Mouse (Mus musculus) lung, postnatal 4 days (tissue): ENCODE data around the gene Pacsin1.
"Not testable (repeated sequence)": the region's sequence is repeated elsewhere in the genome, so short reads cannot be mapped to it uniquely, and the experiment has no call there.

Experiments
- DNase-seq, 2 experiments: peaks; one replicate each; pipeline ENCODE4 v3.0.0; 2021

Pacsin1 gene

GRCm38 (mm10) chr17:27655089-27656010, at the start of gene Pacsin1:
Pacsin1 (plus strand) TSS chr17:27655509.
- peak in 1 of 2 experiments; percentile 27 for DNase-seq

DNA sequence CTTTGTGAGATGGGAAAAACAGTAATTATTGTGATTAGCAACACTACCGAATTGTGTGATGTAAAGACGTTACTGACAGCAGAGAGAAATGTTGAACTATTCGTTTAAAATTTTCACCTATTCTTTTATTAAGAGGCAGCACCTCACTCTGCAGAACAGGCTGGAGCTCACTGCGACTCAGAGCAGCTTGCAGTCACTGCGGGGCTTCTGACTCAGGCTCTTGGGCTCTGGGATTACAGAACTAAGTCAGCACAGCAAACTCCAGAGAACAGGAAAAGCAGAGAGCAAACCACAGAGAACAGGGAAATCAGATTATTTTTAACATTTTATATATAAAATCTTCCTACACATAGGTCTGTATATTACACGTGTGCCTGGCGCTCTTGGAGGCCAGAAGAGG, 45.7 kb upstream of the Pacsin1 start:
- no peak for DNase-seq

DNA sequence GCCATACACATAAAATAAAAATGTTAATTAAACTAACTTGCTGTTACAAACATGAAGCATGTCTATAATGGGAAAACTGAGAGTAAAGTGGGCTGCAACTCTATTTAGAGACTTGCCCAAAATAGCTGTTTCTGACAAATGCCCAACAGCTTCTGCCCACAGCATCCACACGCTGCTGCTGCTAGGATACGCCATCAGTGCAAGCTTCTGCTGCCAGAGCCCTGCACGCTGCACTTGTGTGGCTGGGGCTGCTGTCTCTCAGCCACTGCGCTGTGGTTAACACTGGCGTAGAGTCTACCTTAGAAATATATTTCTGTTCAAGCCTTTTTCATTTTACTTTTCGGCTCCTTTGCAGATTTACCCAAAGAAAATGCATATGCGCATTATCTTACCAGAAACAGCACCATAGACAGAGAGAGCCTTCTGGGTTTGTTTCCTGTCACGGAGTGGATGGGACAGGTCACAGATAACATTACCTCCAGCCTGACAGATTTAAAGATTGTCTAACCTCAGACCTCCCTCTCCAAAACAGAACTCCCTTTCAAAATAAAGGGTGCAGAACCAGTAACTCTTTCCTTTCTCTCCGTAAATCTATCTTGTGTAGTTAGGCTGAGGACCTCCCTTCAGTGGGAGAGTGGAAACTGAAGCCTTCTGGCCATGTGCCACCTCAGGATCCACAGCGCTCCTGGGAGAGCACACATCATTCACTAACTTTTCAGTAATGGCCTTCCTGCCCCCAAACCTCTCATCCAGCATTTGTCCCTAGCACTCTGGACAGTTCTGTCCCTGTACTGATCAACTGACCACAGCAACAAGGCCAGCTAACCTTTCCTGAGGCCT, 44.4 kb upstream of the Pacsin1 start:
- DNase-seq = no peak

- no peak for DNase-seq
Measured at GRCm38 (mm10) chr17:27611519-27611884, 43.8 kb upstream of the Pacsin1 start.

DNA sequence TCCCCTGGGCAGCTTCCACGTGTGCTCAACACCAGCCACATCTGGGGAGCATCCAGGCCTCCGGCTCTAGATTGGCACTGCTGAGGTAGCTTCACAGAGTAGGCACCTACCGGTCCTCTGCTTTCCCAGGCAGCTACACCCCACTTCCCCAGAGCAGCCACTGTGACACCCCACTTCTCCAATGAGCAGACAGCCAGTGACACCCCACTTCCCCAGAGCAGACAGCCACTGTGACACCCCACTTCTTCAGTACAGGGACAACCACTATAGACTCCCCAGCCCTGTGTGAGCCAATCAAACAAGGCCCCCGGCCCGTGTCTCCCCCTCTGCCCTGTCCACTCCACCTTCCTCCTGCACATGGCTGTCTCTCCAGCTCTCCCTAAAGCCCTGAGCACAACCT, 43.3 kb upstream of the Pacsin1 start:
- no peak for DNase-seq

- DNase-seq = no peak
Measured at GRCm38 (mm10) chr17:27613016-27613415, 42.3 kb upstream of the Pacsin1 start.

- DNase-seq = no peak
Measured at GRCm38 (mm10) chr17:27615388-27615787, 39.9 kb upstream of the Pacsin1 start.

GRCm38 (mm10) chr17:27621161-27621560, 34.1 kb upstream of the Pacsin1 start:
- DNase-seq = no peak

DNA sequence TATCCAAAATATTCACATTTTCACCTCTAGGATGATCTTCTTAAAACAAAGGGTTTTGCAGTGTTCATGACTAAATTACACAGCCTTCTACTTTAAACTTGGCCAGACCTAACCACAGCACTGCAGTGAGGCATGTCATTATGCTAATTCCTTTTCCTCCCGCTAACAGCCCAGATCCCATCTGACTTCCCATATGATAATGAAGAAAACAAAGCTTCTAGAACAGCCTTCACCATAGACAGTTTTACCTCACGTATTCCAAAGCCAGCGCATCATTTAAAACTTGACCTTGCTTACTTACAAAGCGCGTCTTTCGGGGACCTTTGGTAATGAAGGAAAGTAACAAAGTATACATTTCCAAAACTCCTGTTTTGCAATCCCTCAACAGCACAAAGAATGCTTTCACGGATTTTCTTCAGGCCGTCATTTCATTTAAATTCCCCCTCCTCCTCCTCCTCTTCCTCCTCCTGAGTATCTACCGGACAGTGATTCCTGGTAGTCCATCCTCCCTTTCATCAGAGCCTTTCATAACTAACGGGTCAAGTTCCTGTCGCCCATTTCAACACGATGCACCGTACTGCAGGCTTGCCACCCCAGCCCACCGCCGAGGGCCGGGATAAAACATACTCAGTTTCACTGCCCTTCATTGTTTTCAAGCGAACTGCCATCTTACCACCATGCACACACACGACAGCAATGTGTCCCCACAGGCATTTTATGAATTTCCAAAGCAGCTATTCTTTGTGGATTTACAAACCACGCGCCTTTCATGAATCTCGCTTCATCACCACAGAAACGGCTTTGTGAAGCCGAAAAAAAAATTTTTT, 33.4 kb upstream of the Pacsin1 start:
- DNase-seq = peak in 1 of 2 experiments; percentile 37

GRCm38 (mm10) chr17:27622611-27623359, 32.5 kb upstream of the Pacsin1 start:
- DNase-seq = peak; percentile 54 to 60

- DNase-seq = peak; percentile 93 to 95
Measured at GRCm38 (mm10) chr17:27623360-27624326, 31.7 kb upstream of the Pacsin1 start, which contains the start of gene Nudt3. Nudt3 (minus strand) TSS chr17:27623495.

DNA sequence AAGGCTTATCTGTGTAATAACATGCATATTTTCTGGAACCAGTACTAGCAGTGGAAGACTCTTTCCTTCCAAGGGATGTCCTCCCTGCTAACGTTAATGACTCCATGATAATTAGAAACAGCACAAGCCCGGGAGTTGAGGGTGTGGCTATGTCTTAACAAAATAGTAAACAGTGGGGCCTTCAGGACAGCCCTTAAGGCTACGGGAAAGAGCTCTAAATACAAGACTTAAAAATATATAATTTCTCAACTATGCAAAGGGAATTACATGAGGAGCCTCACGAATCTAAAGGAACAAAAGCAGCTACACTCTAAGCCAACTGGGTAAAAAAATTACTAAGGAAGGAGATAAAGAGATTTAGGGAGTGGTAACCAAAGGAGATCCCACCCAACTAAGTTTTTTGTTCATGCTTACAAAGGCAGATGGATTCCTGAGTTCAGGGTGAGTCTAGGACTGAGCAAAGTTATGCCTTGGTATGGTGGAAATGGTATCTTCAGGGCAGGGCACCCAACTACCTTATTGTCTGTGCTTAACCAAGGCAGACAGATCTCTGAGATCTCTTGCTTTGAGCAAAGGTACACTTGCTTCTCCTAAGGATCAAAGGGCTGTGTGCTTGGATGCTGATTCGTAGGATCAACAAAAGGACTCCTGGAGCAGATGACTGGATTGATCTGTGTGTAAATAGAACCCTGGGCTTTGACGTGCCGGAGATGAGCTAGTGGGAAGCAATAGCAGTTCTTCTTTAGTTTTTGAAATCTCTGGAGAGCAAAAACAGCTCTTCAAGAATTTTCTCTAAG, 29.7 kb upstream of the Pacsin1 start:
- DNase-seq = no peak

GRCm38 (mm10) chr17:27626681-27627080, 28.6 kb upstream of the Pacsin1 start:
- no peak for DNase-seq

DNA sequence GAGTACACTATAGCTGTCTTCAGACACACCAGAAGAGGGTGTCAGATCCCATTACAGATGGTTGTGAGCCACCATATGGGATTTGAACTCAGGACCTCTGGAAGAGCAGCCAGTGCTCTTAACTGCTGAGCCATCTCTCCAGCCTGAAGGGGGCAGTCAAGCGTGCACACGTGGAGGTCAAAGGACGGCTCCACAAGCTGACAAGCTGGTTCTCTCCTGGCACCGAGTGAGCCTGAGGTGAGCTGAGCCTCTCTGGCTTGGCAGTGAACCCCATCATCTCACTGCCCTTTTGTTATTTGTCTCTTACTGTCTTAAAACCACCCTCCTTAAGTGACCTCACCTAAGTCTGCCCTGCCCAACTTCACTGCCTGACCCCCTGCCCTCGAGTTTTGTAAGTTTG, 27.9 kb upstream of the Pacsin1 start:
- no peak for DNase-seq

- no peak for DNase-seq
Measured at GRCm38 (mm10) chr17:27628376-27628775, 26.9 kb upstream of the Pacsin1 start.

GRCm38 (mm10) chr17:27629249-27630020, 25.9 kb upstream of the Pacsin1 start:
- DNase-seq = peak; percentile 80 to 85

- DNase-seq = peak; percentile 92 to 95
Measured at GRCm38 (mm10) chr17:27634871-27635574, 20.3 kb upstream of the Pacsin1 start, which contains the start of gene RPS10-NUDT3. RPS10-NUDT3 (minus strand) TSS chr17:27635222.

GRCm38 (mm10) chr17:27635575-27635903, 19.8 kb upstream of the Pacsin1 start:
- DNase-seq = not testable (repeated sequence)
